Mouse (Mus musculus) embryonic stem cell, embryonic (primary cell): ENCODE data around the gene Cenpp.
"Not testable (repeated sequence)": the region's sequence is repeated elsewhere in the genome, so short reads cannot be mapped to it uniquely, and the experiment has no call there.

Source experiments
- CTCF ChIA-PET, 4 experiments: fragments of 300-600 bp in 2 of 4; fragments of 350-600 bp in 2 of 4; sonication (Branson Sonifier 250); formaldehyde crosslinking; loops; one replicate each; lab custom pipeline; 2022; ENCODE audit warnings: inconsistent platforms in 2 of 4; lab: Charles Lee
- POLR2A ChIA-PET, 4 experiments: fragments of 300-600 bp in 2 of 4; fragments of 350-600 bp in 2 of 4; sonication (Branson Sonifier 250); formaldehyde crosslinking; loops; one replicate each; lab custom pipeline; 2022; ENCODE audit warnings: antibody characterized with exemption in 4 of 4, inconsistent platforms in 1 of 4; lab: Charles Lee

Gene Cenpp

DNA sequence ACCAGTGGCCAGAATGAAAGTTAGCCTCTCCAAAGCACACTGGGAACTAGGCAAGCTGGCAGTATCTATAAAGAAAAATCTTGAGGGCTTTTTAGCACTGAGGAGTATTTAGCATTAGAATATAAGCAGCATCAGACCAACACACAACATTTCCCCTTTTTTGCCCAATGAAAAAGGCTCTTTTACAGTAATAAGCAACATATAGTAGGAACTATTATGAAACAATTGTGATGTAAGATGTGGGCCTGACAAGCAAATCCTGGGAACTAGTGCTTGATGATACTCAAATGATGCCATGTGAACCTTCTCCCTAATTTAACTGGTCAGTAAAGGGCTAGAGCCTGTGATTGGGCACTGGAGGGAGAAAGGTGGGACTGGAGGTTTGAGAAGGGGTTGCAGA lies 24.4 kb downstream of the Cenpp start:
- ChIA-PET POLR2A (no interaction called here), CTCF (no interaction called here)

DNA sequence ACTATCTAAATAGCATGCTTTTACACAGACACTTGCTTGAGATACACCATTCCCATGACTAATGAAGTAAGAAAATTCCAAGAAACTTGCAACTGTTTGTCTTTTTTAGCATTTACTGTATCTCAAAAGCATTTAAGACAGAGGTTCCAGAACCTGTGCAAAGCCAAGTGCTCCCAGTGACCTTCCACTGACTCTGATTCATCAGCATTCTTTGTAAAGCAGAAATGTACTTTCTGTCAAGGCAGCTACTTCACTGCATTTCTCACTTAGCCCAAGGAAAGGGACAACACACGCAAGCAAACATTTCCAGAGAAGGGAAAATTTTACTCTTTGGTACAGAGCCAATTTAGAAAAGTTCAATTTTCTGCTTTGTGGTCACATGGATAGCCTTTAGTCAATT lies 29.4 kb downstream of the Cenpp start:
- POLR2A ChIA-PET, result interaction anchor here in 1 of 4 experiments (1.0 kb wide), 1 partner anchor 29 kb away, joined by 3 read pairs; the partner anchor contains the start of genes Cenpp and Nol8
- CTCF ChIA-PET, result interaction anchor here in 1 of 4 experiments (1.0 kb wide), 1 partner anchor 22 kb away, joined by 3 read pairs; no protein-coding TSS in a partner anchor

DNA sequence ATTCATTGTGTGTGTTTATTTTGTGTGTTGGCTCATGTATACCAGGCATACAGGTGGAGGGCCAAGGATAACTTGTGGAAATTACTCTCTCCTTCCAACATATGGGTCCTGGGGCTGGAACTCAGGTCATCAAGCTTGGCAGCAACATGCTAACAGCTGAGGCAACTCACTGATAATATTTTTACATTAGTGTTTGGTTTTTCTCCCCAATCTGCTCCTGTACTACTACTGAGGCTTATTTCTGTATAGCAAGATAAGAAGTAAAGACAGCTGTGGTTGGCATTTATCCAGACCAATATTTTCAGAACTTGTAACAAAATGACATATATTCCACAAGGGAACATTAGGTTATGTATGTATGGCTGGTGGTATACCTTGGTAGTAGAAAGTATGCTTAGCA lies 34.2 kb downstream of the Cenpp start:
- CTCF ChIA-PET, result no interaction called here
- POLR2A ChIA-PET, result no interaction called here

DNA sequence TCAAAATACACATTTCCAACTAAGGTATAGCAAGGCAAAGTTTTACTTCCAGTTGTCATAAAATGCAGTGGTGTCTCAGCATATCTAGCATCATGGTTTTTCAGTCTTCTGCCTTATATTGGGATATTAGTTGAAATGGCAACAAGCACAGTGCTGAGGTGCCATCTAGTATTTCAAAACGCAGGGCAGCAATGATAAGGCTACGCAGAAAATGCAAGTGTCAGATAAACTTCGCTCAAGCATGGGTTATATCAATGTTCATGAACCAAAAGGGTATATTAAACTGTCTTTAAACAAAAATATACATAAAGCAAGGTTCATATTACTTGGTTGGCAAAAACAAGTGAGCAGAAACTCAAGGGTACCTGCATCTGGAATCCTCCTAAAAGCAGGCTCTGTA lies 35.6 kb downstream of the Cenpp start:
- CTCF ChIA-PET, result no interaction called here

DNA sequence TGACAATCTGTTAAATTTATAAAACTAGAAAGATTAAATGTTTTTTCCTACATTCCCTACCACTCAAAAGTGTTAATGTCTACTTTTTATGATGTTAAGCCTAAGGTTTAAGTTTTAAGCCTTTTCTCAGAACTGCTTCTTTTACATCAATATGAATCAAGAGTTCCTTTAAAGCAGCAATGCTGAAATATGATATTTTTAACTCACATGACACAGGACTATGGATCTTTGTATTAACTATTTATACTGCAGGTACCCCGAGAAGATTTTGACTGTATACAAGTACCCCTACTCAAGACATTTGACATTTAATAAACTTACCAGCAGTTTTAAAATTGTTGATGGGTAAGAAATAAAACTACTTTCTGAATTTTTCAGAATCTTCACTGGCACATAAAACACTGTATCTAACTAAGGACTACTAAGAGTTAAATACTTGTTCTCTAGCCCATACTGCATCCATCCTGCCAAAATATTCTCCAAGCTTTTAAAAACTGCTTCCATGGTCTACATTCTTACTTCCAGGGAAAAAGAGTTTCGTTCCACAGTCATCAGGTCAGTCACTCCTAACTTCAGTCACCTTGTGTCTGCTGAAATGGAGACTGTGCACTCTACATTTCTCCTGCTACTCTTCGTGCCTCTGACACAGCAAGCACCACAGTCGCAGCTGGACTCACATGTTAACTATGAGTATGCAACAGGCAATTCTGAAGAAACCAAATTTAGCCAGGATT lies 43.8 kb downstream of the Cenpp start:
- CTCF ChIA-PET, result interaction anchor here in 1 of 4 experiments (0.9 kb wide), 1 partner anchor 50 kb away, joined by 3 read pairs; no protein-coding TSS in a partner anchor

More for the DNA sequence above, 35.6 kb downstream of the Cenpp start:
- POLR2A ChIA-PET, result interaction anchor here in 1 of 4 experiments (1.0 kb wide), 1 partner anchor 36 kb away, joined by 3 read pairs; the partner anchor contains the start of genes Cenpp and Nol8

DNA sequence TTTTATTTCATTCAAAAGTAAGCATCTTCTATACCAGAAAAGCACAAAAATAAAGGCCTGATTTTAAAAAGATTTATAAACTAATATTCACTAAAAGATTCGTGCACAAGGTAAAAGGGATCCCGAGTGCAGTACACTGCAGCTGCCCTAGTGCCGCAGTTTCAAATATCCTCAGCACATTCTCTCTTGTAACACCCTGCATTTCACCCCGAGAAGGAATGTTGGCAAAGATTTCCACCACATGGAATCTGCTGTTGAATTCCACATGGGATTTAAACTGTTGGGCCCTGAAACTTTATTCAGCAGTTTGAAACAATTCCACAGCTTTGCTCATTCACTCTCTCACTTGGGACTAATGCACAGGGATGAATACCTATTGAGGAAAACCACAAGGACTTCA lies 44.9 kb downstream of the Cenpp start, which contains the start of gene Ogn:
Ogn (plus strand) TSS at position 333 of the 400 bp plus-strand sequence.
- CTCF ChIA-PET, result no interaction called here
- POLR2A ChIA-PET, result interaction anchor here in 2 of 4 experiments (0.5 to 0.6 kb wide), 2 partner anchors 42 to 150 kb away, joined by 3 to 7 read pairs; no protein-coding TSS in a partner anchor

More for the DNA sequence above, 43.8 kb downstream of the Cenpp start:
- POLR2A ChIA-PET, result no interaction called here

DNA sequence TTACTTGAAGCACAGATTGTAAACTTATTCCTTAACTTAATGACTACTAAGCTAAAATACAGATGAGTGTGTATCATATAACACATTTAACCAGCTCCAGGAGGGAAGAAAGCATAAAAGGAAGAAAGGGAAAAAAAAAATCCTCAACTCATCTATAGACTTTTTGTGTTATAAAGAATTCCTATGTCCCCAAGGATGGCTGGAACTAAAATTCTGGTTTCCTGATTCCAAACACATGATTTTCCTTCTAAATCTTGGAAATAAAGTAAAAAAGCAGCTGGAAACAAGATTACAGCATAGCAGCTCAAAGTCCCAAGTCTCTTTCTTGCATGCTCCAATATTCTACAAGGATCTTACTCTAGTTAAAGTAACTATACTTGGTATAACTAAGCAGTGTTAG lies 49.0 kb downstream of the Cenpp start:
- POLR2A ChIA-PET, result interaction anchor here in 2 of 4 experiments (0.6 to 1.2 kb wide), 2 partner anchors 9 to 1770 kb away, joined by 3 read pairs; no protein-coding TSS in a partner anchor
- CTCF ChIA-PET, result no interaction called here

DNA sequence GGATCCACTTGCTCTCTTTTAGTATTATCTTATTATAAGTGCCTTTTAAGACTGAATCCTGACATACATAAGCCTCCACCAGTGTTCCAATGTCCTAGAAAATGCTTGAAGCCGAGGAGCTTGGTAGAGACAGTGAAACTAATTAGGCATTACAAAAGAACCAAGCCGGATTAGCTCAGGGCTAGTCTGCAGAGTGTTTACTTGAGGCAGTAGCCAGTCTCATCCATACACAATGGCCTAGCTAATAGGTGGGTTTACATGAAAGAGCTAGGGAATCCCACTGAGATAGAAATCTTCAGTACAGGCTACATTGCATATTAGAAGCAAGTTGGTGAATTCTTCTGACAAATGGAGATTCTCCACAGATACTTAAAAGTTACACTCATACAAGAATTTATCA lies 50.0 kb downstream of the Cenpp start:
- CTCF ChIA-PET, result not testable (repeated sequence)

DNA sequence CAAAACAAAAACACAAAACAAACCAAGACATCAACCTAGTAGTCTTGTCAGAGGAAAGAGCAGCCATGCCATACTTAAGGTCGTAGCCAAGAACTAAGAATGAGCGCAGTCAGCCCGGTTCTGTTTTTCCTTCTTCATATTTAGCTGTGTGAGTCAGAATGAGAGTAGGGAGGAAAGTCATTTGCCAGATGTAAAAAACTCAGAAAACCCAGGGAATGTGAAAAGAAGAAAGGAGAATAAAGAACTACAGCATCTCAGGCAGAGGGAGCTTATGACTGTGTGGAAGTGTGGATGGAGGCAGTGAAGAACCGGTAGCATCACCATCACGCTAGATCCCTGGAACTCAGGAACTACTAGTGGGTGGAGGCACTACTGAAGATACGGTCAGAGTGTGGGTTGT lies 66.5 kb downstream of the Cenpp start:
- ChIA-PET CTCF (interaction anchor here in 1 of 4 experiments (0.6 kb wide), 1 partner anchor 13 kb away, joined by 3 read pairs; no protein-coding TSS in a partner anchor), POLR2A (no interaction called here)

More for the DNA sequence above, 50.0 kb downstream of the Cenpp start:
- POLR2A ChIA-PET, result not testable (repeated sequence)

DNA sequence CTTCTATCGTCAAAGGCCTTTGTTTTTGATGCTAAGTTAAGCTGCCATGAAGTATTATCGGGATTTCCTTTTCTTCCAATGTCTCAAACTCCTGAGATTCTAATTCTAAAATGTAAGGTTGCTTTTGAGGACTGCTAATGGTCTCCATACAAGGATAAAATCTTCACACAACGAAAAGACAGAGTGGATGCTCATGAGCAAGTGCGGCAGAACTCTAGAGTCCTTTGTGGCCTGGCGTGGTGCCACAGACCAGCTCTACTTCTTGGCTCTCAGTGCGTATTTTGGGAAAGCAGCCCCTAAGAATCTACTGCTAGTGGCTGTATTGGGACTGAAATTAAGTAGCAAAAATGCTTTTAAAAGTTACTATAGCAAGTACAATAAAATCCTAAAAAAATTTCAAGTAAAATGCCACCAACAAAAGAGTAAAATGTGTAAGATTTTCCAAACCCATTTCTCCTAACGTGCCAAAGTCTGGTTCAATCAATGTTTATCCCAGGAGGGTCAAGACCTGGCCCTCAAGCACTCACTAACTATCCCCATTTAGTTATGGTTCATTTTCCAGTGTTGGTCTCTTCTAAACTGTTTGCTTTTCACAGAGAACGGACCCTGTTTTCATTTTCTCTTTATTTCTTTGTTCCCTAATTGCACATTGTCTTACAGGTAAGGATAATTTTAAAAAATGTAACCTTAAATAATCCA lies 68.1 kb downstream of the Cenpp start:
- ChIA-PET CTCF (no interaction called here), POLR2A (no interaction called here)

DNA sequence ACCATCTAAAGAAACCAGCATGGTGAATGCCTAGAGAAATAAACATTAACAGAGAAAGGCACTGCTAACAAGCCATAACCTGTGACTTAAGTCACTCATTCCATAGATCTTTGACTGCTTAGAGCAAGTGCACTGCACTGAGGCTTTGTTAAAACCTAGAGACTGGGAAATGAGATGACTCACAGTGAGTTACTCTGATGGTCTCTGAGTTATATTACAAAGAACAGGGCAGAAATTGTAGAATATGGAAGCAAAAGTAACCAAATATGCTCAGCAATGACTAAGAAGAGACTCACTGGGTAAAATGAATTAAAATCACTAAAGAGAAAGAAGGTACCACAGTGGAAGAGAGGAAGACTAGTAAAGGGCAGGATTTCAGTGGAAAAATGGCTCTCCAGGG lies 68.7 kb downstream of the Cenpp start:
- POLR2A ChIA-PET, result no interaction called here
- CTCF ChIA-PET, result no interaction called here

DNA sequence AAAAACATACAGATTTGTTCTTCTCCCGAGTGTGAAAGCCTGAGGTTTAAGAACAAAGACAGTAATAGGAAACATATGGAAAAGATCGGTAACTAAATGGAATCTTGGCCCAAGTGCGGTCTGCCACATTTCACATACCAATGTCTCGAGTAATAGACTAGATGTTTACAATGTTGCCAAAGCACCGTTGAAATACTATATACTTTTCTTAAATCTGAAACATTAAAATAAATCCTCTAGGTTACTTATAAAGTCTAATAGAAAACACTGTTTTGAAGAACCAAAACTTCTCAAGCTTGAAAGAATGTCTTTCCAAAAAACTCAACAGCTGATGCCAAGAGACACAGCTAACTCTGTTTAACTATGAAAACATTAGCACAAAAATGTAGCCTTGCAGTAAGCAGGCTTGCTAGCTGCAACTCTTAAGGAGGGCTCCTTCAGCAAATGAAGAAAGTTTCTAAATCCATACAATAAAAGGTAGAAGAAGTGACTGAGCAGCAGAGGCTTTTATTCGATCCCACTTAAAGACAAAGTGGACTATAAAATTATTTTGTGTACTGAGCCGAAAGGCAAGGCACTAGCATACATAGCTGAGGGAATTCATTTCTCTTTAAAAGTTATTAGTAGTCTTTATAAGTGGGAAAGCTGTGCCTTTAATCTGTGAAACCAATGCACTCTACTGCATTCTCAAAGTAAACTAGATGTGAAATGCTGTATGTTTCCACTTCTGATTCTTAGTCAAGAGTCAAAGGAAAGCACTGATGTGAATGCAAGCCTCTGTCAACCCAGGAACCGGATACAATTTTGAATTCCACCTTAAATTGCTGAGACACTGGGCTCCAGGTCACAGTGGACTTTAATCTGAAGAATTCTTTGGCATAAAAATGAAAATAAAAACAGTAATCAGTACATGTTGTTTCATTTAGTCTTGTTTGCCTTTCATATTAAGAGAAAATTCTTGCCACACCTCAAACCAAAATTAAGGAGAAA lies 70.7 kb downstream of the Cenpp start, which contains the start of gene Omd:
Omd (plus strand) TSS at position 922 of the 990 bp plus-strand sequence.
- CTCF ChIA-PET, result no interaction called here

DNA sequence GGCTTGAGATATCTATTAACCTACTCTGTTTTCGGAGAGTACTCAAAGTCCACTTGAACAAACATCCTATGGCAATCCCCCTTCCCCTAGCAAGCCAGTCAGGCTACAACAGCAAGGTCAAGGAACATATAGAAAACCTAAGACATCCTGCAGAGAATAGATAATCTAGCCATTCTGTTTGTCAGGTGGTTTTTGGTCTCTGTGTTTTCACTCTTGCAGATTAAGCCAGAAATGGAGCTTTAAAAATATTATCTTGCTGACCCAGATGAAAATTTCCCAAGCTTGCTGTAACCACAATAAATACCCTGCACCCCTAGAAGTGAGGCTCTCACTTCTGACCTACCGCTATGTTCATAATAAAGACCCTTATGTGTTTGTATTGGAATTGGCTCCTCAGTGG lies 81.2 kb downstream of the Cenpp start:
- ChIA-PET CTCF (interaction anchor here in 1 of 4 experiments (0.6 kb wide), 1 partner anchor 99 kb away, joined by 3 read pairs; no protein-coding TSS in a partner anchor), POLR2A (no interaction called here)

More for the DNA sequence above, 70.7 kb downstream of the Cenpp start, which contains the start of gene Omd:
- POLR2A ChIA-PET, result no interaction called here

DNA sequence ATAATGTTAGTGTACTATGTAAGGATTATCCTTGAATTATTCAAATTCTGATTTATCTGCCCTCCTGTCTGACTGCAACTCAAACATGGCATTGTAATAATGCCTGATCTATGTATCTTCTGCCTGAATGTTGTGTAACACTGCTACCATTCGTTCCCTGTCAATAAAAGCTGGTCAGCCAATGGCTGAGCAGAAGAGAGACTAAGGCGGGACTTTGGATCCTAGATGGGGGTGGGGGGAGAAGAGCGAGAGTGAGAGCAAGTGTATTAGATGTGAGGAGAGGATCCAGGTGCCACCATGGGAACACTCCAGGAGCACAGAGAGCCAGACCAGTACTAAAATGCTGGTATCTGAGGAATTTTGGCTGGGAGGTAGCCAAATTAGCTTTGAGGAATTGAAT lies 82.2 kb downstream of the Cenpp start:
- ChIA-PET CTCF (no interaction called here), POLR2A (interaction anchor here in 1 of 4 experiments (0.6 kb wide), 2 partner anchors 24 to 692 kb away, joined by 3 read pairs; no protein-coding TSS in a partner anchor)

DNA sequence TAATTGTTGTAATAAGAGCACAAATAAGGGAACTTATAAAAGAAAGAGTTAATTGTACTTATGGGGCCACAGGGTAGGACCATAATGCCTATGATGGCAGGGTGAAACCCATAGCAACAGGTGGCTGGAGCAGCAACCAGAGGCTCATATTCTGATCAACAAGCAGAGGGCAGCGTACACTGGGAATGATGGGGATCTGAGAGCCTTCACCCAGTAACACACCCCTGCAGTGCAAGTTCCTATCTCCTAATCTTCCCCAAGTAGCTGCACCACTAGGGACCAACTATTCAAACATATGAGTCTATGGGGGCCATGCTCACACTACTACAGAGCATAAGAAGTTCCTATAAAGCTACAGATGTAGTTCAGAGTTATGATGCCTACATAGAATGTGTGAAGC lies 88.2 kb downstream of the Cenpp start:
- ChIA-PET CTCF (no interaction called here), POLR2A (no interaction called here)

DNA sequence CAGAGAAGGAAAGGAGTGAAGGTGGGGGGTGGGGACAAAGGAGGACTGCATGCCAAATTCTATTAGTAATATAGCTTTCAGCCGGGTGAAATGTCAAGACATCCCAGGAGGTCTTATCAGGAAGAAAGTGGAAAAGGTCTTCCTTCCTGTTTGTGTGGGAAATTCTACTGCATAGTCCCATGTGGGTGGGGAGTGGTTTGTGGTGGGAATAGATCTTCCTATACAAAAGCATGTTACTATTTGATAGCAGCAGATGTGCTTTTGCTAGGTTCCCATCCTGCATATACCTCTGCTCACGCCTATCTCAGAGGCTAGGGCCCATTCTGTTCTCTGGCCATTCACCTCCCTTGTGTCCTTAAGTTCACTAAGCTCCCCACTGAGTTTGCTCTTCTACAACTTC lies 91.7 kb downstream of the Cenpp start:
- ChIA-PET POLR2A (interaction anchor here in 2 of 4 experiments (0.5 to 0.8 kb wide), 2 partner anchors 13 to 204 kb away, joined by 3 read pairs; no protein-coding TSS in a partner anchor), CTCF (no interaction called here)

DNA sequence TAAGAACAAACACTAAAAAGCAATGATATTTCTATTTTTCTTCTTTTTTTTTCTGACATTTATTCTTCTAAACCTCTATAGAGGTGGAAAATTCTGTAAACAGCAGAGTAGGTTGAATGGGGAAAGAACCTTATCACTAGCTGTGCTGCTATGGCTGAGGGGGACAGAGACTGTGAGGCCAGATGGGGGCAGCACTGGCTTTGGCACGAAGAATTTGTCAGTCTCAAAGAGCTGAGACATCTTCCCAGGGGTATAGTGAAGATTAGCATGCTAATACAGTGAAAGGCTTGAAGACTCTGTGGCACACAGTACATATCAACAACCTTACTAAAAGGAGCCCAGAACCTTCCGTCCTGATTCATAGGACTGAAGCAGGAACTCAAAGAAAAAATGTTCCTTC lies 93.4 kb downstream of the Cenpp start:
- CTCF ChIA-PET, result interaction anchor here in 2 of 4 experiments (0.5 to 1.1 kb wide), 5 partner anchors 10 to 110 kb away, joined by 3 to 4 read pairs (median 3); no protein-coding TSS in a partner anchor
- POLR2A ChIA-PET, result no interaction called here

DNA sequence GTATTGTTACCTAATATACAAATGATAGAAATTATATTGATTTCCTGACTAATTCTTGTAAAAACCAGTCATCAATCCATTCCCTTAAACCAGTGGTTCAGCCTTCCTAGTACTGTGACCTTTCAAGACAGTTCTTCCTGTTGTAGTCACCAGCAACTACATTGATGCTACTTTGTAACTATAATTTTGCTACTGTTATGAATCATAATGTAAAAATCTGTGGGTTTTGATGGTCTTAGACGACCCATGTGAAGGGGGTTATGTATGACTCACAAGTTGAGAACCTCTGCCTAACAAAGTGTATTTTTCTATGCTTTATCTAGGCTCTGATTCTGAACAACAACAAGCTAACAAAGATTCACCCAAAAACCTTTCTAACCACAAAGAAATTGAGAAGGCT lies 95.7 kb downstream of the Cenpp start:
- POLR2A ChIA-PET, result no interaction called here
- CTCF ChIA-PET, result no interaction called here
